Mouse (Mus musculus): ENCODE measurements around the gene Sntb2.
"Not testable (repeated sequence)": the region's sequence is repeated elsewhere in the genome, so short reads cannot be mapped to it uniquely, and the experiment has no call there.

Gene Sntb2

DNA sequence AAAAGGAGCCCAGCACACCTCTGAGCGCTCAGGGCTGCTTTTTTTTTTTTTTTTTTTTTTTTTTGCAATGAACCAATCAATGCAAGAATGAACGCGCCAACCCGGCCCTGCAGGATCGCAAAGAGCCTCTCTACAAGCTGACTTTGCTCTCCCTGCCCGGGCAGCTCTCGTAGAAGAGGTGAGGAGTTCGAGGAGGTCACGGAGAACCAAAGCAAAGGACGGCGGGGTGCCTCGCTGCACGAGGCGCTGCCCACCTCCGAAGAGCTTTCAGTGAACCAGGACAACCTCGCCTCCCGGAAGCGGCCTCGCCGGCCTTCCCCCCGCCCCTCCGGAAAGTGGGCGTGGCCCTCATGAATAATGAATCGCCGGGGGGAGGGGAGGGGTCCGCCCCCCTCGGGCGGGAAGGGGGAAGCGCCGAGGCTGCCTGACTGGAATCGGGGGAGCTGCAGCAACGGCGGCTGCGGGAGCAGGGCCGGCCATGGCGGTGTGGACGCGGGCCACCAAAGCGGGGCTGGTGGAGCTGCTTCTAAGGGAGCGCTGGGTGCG is at the start of gene Sntb2:
Gene Sntb2, plus strand, starts transcription at position 427 of the 546 bp plus-strand sequence.
- peak; percentile 95 for DNase-seq (ENCODE audit: low spot score)

DNA sequence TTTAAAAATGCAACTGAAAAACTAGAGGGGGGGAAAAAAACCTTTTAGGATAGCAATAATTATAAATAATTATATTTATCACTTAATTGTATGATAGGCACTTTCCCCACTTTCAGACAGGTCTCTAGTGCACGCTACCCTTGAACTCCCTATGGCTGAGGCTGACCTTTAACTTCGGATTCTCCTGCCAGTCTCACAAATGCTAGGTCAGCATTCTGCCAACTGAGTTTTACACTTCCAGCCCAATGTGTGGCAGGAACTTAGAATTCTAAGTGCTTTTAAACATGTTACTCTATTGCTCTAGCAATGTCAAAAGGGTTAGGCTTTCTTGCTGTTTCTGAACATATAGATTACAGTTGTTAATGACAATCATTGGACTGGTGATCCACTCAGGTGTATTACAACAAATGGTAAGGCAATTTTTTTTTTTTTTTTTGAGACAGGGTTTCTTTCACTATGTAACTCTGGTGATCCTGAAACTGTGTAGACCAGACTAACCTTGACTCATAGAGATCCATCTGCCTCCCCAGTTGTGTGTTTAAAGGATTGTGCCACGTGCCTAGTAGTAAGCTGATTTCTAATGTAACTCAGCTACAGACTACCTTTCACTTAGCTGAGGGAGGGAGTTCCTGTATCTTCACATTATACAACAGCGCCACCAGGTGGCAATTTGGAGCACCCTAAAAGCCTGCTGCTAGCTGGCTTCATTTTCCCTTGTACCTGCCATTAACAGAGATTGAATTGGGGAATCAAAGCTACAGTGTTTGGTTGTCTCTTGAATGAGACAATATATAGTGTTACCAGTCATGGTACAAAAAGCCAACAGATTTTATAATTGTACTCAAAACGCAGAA is 48.0 kb upstream of the Sntb2 start:
- peak; percentile 59 for DNase-seq (ENCODE audit: low spot score)

DNA sequence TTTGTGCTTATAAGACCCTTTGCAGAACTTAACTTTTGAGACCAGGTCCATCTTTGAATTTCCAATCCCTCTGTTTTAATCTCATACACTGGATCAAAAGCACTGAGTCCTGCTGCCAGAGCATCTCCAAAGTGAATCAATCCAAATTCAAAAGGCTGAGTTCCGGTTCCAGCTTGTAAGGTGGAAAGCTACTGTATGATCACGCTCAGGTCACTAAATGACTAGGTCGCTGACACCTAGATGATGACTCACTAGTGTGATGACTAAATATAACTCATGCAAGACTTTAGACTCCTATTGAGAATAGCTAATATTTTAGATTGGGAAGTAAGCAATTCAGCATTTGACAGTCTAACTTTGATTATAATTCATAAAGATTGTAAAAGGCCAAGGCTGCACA is 46.7 kb upstream of the Sntb2 start:
- DNase-seq (ENCODE audit: low spot score), result no peak

GRCm38 (mm10) chr8:106892210-106892805 is 43.2 kb upstream of the Sntb2 start:
- DNase-seq (ENCODE audit: low spot score), result peak; percentile 55

DNA sequence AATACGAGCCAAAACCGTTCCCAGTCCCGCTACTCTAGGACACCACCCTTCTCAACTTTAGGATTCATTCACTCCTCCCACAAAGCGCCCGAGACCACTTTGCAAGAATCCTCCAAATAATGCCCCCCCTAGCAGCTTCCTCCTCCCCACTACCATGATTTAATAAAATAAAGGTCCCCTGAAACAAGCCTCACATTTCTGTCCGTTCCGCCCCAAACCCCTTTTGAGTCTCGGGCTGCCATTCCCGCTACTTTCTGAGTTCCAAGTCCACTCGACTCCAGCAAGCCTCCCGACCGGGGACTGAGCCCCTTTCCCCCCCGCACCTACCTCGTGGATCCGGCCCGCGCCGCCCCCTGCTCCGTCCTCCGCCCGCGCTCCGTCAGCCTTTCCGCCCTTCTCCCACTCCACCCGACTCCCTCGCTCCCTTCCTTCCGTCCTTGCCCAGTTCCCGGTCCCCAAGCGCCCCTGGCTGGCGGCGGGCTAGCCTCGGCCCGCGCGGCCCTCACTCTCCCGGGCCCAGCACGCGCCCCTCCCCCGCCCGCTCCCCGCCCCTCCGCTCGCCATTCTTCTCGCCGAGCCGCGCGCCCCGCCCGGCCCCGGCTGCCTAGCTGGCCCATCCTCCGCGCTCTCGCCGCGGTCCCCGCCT is 42.6 kb upstream of the Sntb2 start:
- DNase-seq (ENCODE audit: low spot score), result no peak

DNA sequence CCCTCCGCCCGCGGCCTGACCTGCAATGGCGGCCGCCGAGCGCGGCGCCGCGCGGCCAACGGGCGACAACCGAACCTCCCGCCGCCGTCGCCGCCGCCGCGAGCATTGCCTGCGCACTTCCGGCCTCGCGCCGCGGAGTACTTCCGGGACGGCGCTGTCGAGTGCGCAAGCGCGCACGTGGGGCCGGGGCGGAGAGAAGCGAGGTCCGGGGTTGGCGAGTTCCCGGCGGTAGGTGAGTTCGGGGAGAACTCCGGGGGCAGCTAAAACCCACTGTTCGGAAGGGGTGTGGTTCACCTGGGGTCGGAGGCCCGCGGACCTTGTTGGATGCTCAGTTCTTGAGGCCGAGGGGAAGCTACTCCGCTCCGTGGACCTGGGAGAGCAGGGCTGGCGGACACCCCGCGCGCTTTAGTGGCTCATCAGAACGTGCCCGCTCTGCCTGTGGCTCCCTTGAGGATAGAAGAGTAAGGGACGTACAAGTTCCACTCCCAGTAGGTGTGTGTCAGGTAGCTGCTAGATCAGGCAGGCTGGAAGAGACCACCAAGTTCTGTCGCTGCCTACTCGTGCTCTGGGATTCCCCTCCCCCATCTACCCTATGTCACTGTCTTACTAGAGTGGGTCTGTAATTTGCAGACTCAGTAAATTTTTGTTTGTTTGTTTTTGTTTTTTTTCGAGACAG is 41.9 kb upstream of the Sntb2 start, which contains the start of gene Utp4:
Gene Utp4, plus strand, starts transcription at position 156 of the 676 bp plus-strand sequence.
- DNase-seq (ENCODE audit: low spot score), result peak; percentile 88

DNA sequence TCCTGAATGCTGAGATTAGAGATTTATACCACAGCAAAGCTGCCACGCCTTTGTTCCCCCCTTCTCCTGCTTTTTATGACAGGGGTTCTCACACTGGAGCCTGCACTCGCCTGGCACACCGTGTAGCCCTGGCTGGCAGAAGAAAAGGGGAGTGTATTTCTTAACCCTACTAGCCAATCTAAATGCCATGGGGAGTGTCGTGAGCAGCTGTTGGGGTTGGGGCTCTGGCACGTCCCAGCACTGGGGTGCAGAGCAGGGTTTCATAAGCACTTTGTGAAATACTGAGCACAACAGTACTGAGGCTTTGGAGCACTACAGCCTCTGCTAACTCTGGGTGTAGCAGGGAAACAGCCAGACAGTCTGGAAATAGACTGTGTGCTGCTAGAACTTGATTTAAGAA is 36.1 kb upstream of the Sntb2 start:
- no peak for DNase-seq (ENCODE audit: low spot score)

DNA sequence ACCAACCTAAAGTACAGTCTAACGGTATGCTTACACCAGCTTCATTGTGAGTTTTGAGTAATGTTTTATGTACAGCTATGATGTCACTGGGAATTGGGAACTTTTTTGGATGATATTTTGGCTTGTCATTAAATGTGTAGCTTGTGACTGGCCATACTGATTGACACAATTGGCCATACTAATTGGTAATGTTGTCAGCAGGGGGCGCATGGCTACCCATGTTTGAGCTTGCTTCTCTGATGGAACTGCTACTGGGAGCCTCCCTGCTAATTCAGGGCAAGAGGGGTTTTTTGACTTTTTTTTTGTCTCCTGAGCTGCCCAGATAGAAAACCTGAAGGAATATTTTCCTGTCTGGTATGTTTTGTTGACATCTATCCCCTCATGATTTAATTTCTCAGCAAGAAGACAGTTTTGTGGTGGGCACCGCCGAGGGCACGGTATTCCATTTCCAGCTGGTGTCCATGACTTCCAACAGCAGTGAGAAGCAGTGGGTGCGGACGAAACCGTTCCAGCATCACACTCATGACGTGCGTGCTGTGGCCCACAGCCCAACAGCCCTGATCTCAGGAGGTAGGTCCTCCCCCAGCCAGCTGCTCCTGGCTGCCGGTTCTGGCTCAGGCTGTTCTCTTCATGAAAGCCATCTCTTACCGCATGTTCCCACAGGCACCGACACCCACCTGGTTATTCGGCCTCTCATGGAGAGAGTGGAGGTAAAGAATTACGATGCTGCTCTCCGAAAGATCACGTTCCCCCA is 29.6 kb upstream of the Sntb2 start:
- peak; percentile 64 for DNase-seq (ENCODE audit: low spot score)

GRCm38 (mm10) chr8:106906635-106907034 is 28.9 kb upstream of the Sntb2 start:
- no peak for DNase-seq (ENCODE audit: low spot score)

GRCm38 (mm10) chr8:106907450-106907849 is 28.1 kb upstream of the Sntb2 start:
- DNase-seq (ENCODE audit: low spot score), result no peak

- no peak for DNase-seq (ENCODE audit: low spot score)
These were observed 27.3 kb upstream of the Sntb2 start for GRCm38 (mm10) chr8:106908291-106908690.

- DNase-seq (ENCODE audit: low spot score), result no peak
These were observed 21.9 kb upstream of the Sntb2 start for GRCm38 (mm10) chr8:106913631-106914030.

DNA sequence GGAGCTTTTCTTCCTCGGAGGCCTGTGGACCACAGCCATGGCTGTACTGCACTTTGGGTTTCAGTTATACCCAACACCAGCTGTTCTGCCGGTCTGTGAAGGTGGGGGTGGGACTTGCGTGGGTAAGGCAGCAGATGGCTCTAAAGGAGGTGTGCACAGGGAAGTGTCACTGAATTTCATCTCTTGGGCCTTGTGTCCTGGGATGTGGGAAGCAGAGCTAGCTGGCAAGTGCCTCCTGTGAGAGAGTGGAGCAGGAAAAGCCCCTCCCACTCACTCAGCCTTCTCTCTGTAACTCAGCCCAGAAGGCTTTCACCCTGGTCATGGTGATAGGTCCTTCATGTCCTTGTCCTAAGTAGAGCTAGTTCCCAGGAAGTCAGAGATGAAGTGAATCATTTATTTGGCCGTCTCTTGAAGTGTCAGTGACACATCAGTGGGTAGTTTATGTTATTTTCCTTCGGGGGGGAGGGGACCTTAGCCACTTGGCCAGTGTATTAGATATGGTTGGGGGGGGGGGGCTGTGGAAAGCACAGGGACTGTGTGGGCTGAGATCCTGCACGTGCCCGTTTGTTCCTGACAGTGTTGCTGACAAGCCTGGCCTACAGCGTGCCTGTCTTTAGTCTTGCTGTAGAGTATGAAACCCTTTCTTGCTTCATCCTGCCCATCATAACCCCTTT is 15.7 kb upstream of the Sntb2 start:
- no peak for DNase-seq (ENCODE audit: low spot score)

- DNase-seq (ENCODE audit: low spot score), result no peak
These were observed 15.2 kb upstream of the Sntb2 start for GRCm38 (mm10) chr8:106920395-106920741.

GRCm38 (mm10) chr8:106924057-106924456 is 11.5 kb upstream of the Sntb2 start:
- no peak for DNase-seq (ENCODE audit: low spot score)

GRCm38 (mm10) chr8:106924904-106925349 is 10.6 kb upstream of the Sntb2 start:
- no peak for DNase-seq (ENCODE audit: low spot score)

- no peak for DNase-seq (ENCODE audit: low spot score)
These were observed 10.1 kb upstream of the Sntb2 start for GRCm38 (mm10) chr8:106925446-106925845.

DNA sequence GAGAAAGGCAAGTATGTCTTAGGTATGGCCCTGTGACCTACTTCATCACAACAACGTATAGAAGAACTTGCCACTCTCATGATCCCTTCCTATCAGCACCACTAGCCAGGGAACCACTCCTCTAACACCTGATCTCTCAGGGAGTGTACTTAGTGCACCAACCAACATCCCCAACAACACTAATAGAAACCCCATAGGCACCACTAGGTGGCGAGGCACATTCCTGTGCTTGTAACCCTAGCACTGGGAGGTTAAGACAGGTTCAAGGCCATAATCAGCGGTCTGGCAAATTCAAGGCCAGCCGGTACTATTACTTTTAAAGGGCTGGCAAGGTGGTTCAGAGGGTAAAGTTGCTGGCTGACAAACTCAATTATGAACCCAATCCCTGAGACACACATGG is 8.3 kb upstream of the Sntb2 start:
- DNase-seq (ENCODE audit: low spot score), result no peak

GRCm38 (mm10) chr8:106928182-106928581 is 7.4 kb upstream of the Sntb2 start:
- not testable (repeated sequence) for DNase-seq (ENCODE audit: low spot score)

DNA sequence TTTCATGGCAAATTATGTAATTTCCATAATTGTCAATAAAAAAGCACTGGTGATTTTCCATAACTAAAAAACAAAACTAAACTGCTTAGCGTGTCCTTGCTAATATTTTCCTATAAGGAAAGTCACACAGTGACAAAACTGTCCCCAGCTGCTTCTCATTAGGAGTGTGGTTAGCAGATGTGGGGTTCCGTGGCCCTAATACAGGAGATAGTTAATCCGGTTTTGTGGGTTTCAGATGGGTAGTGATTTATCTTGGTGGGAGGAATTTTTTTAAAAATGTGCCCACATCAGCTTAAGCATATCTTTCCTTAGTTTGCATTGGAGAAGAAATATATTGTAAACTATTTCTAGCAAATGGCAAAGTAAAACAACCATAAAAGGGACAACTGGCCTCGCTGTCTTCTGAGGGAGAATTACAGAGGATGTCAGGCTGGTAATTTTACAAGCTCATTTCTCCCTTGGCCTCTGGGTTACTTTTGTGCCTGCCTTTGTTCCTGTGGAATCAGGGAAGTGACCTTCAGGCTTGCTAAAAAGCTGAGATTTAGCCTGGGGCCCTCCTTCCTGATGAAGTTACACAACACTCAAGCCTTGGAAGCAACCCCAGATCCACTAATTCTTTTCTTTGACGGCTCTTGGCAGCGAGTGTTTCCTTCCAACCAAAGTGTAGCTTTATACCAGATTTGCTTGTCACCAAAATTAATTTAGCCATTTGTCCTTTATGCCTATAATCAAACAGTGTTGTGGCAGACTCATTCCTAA is 6.2 kb upstream of the Sntb2 start:
- DNase-seq (ENCODE audit: low spot score), result peak; percentile 36
